Mouse (Mus musculus) heart, adult 2 months (tissue): ENCODE measurements around the gene Shb.

ENCODE experiments used
- CTCF ChIP-seq: fragments of 200-600 bp; IDR thresholded peaks from 2 replicates; pipeline ENCODE4 v1.8.1; 2022; ENCODE audit warnings: antibody characterized with exemption, mild to moderate bottlenecking, moderate library complexity
- EP300 ChIP-seq: fragments of 200-500 bp; IDR thresholded peaks from 2 replicates; pipeline ENCODE4 v1.6.1; 2011; ENCODE audit warnings: low read depth, low read length, control low read depth; ENCODE audit not compliant: insufficient read depth
- POLR2A ChIP-seq: fragments of 200-500 bp; IDR thresholded peaks from 2 replicates; pipeline ENCODE4 v1.6.1; 2011; ENCODE audit warnings: mild to moderate bottlenecking, low read depth, low read length, control low read depth; ENCODE audit not compliant: insufficient read depth

DNA sequence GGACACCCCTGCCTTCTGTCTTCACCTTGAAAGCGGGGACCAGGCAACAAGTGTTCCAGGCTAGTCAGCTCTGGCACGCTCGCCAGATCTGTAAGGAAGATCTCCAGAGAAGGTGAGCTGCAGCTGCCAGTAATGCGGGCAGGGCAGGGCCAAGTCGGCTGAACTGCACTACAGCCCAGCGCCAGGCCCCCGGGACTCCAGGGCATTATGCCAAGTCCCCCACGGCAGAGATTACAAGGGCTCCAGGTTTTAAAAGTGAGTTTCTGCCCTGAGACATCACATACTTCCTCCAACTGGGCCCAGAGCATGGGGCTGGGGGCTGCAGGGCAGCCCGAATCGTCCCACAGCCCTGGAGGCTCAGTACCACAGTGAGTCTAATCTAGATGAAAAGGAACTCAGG lies 52.8 kb downstream of the Shb start:
- TF ChIP-seq POLR2A, result no peak
- no peak for TF ChIP-seq CTCF
- TF ChIP-seq EP300, result no peak
